Mouse (Mus musculus): Measurements from ENCODE around the gene Dydc1. TPM values are rescaled to one million over a fixed set of nuclear protein-coding genes. Genes with fewer than 3 reads are reported as not detected.

Gene Dydc1
- polyA plus RNA-seq, 1 experiment from 2014 or later: not detected

DNA sequence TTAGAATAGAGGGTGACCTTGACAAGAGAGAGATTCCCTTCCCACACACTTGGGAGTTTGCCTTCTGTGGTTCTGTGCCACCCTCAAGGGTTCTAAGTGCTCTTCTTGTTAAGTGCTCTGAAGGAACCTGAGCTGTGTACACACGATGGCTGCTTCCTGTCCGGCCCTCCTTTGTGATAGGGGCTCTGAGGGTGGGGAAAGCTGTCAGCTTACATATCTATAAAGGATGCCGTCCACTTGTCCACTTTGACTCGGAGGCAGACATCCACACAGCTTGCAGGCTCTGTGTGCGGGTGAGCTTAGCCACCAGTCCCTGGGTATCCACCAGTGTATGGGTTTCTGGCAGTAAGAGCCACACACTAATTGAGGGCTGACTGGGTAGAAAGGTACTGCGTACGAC is 58.8 kb downstream of the Dydc1 start, which contains the start of gene Sftpa1:
Sftpa1 (plus strand) TSS at position 243 of the 400 bp plus-strand sequence.
- no peaks in the 10 kb centered on the region for H3K36me3 ChIP-seq (ENCODE audit: insufficient read depth, low read length)
- H3K9me3 ChIP-seq (replicated peaks; ENCODE audit: low read length): no peaks in the 10 kb centered on the region
- H3K4me3 ChIP-seq (replicated peaks; ENCODE audit: low read depth, low read length): no peak within 1 kb of the TSS
- no peaks in the 10 kb centered on the region for H3K27me3 ChIP-seq (ENCODE audit: insufficient read depth, low read length)
- no peak for ATAC-seq (replicated peaks; ENCODE audit: low FRiP score, low read depth)
- DNase-seq (ENCODE audit: low spot score): no peak
- no peak for TF ChIP-seq CTCF (IDR thresholded peaks at IDR 0.05; ENCODE audit: low read depth)
- no peak within 1 kb of the TSS for H3K4me2 ChIP-seq (ENCODE audit: low read length)
- H3K27ac ChIP-seq: no peak within 1 kb of the TSS
- WGBS: 81% methylated on average over 7 of the region's 7 CpGs
- no peak within 1 kb of the TSS for H3K9ac ChIP-seq (ENCODE audit: low read depth, low read length)
- H3K4me1 ChIP-seq (replicated peaks; ENCODE audit: insufficient read depth, low read length): no peaks in the 10 kb centered on the region

DNA sequence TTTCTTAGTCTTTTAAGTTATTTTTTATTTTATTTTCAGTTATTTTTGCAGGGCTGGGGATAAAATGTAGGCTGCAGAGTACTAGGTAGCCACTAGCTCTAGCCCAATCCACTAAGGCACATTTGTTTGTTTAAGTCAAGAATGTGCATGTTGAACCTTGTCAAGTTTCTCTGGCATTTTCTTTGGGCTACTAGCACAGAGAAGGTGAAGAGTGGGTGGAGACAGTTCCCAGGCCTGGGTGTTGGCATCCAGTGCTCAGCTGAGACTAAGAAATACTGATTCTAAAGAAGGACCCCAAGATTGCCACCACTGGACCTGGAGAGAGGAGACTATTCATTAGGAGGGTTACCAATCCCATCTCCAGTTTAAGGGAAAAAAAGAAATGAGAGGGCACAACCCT is 64.3 kb downstream of the Dydc1 start:
- no peaks in the 10 kb centered on the region for H3K27me3 ChIP-seq (ENCODE audit: insufficient read depth, low read length)
- TF ChIP-seq CTCF (IDR thresholded peaks at IDR 0.05; ENCODE audit: low read depth): no peak
- no peaks in the 10 kb centered on the region for H3K4me1 ChIP-seq (replicated peaks; ENCODE audit: insufficient read depth, low read length)
- DNase-seq (ENCODE audit: low spot score): no peak
- no peaks in the 10 kb centered on the region for H3K36me3 ChIP-seq (ENCODE audit: insufficient read depth, low read length)
- no peak overlapping the region for H3K4me3 ChIP-seq (replicated peaks; ENCODE audit: low read depth, low read length)
- no peak for ATAC-seq (replicated peaks; ENCODE audit: low FRiP score, low read depth)
- no peak overlapping the region for H3K9ac ChIP-seq (ENCODE audit: low read depth, low read length)
- H3K4me2 ChIP-seq (ENCODE audit: low read length): no peak overlapping the region
- no peak overlapping the region for H3K27ac ChIP-seq
- H3K9me3 ChIP-seq (replicated peaks; ENCODE audit: low read length): no peaks in the 10 kb centered on the region

DNA sequence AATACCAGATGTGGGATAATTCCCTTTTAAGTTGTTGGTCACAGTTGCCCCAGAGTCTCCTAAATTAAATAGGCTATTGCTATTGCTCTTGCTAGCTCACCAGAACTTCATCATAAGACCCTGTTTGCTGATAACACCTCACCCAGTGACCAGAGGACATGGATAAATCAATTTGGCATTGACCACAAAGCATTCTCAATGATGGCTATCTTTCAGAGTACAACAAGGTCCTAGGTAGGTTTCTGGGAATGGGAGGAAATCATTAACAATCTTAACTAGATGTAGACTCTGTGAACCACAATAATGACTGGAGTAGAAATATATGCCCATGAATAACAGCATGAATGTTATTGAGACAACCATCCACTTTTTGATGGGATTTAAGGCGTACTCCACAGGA is 68.0 kb downstream of the Dydc1 start:
- Histone ChIP-seq H3K27ac (no peak overlapping the region), H3K9me3 (replicated peaks; ENCODE audit: low read length) (no peaks in the 10 kb centered on the region), H3K27me3 (ENCODE audit: insufficient read depth, low read length) (no peaks in the 10 kb centered on the region), H3K9ac (ENCODE audit: low read depth, low read length) (no peak overlapping the region), H3K4me1 (replicated peaks; ENCODE audit: insufficient read depth, low read length) (no peaks in the 10 kb centered on the region), H3K36me3 (ENCODE audit: insufficient read depth, low read length) (no peaks in the 10 kb centered on the region), H3K4me3 (replicated peaks; ENCODE audit: low read depth, low read length) (no peak overlapping the region), H3K4me2 (ENCODE audit: low read length) (no peak overlapping the region)
- ATAC-seq (replicated peaks; ENCODE audit: low FRiP score, low read depth) (no peak), DNase-seq (ENCODE audit: low spot score) (no peak)
- no peak for TF ChIP-seq CTCF (IDR thresholded peaks at IDR 0.05; ENCODE audit: low read depth)
- 76% methylated on average over 1 of the region's 1 CpGs for WGBS

Other genes with a start within 250 kb of the Dydc1 start
- gene Sh2d4b, start 179.6 kb upstream of the Dydc1 start, polyA plus RNA-seq (2015; fragmentation: Nextera tagmentation; extraction: Ambion mirVana): 0.72 and 1.0 TPM in 2 replicates
- gene Tspan14, start 106.1 kb upstream of the Dydc1 start, polyA plus RNA-seq (2015; fragmentation: Nextera tagmentation; extraction: Ambion mirVana): 93.4 and 102 TPM in 2 replicates
- gene Fam213a, start 59.1 kb upstream of the Dydc1 start, polyA plus RNA-seq (2015; fragmentation: Nextera tagmentation; extraction: Ambion mirVana): 80.5 and 94.7 TPM in 2 replicates
- gene Dydc2, start 3.7 kb upstream of the Dydc1 start, polyA plus RNA-seq (2015; fragmentation: Nextera tagmentation; extraction: Ambion mirVana): 0.23 TPM in 1 of 2 replicates, not detected in the other
- gene Mat1a, start 32.1 kb downstream of the Dydc1 start, polyA plus RNA-seq (2015; fragmentation: Nextera tagmentation; extraction: Ambion mirVana): 0.17 and 0.20 TPM in 2 replicates
- 0.13 TPM in 1 of 2 replicates, not detected in the other for gene Sftpa1, start 58.9 kb downstream of the Dydc1 start, polyA plus RNA-seq (2015; fragmentation: Nextera tagmentation; extraction: Ambion mirVana)
- not detected in 2 replicates for gene Mbl1, start 78.5 kb downstream of the Dydc1 start, polyA plus RNA-seq (2015; fragmentation: Nextera tagmentation; extraction: Ambion mirVana)
- 1.4 and 1.6 TPM in 2 replicates for gene Sftpd, start 112.2 kb downstream of the Dydc1 start, polyA plus RNA-seq (2015; fragmentation: Nextera tagmentation; extraction: Ambion mirVana)
- gene Gm2832, start 205.9 kb downstream of the Dydc1 start, polyA plus RNA-seq (2015; fragmentation: Nextera tagmentation; extraction: Ambion mirVana): not detected in 2 replicates